In the genomic region with DNA sequence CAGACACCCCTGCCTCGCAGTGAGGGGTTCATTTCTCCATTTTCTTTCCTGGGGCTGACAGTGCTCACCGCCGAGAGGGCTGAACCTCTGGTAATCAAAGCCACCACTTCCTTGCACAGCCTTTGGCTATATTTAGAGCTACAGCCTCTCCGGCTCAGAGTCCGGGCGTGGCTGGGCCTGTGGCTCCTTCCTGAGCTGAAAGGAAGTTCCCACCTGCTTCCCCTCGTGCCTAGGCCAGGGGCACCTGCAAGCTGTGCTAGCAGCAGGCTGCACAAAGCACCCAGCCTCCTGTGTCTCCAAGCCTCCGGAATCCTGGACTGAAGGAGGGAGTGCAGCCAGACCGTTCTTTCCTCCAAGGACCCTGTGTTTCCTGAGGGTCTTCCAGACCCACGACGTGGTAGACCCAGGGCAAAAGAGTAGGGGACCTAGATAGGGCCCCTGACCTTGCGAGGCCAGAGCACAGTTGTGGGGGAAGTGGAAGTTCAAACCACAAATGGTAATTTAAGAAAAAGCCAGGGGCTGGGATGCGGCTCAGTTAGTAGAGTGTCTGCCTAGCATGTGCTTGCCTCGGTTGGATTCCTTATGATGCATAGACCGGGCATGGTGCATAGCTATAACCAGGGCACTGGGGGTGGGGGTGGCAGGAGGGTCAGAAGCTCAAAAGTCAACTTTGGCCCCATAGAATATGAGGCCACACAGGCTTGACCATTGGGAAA, we compare ENCODE assay signal across 8 mouse cellular contexts. TPM values are rescaled to one million over a fixed set of nuclear protein-coding genes. Genes with fewer than 3 reads are reported as not detected.
DNase-seq lines count a peak whose midpoint lies in the region; ATAC-seq and TF ChIP-seq lines count a peak whose summit lies in the region.

No protein-coding gene starts in this region.

- ATAC-seq in kidney, embryonic 16.5 days (ENCODE audit: low FRiP score, low TSS enrichment), result no peak
- no peak for ATAC-seq in lung, embryonic 14.5 days (ENCODE audit: insufficient read depth)

- no peak overlapping the region for H3K4me2 ChIP-seq in kidney, embryonic 16.5 days (replicated peaks; ENCODE audit: low read depth, low read length)
- no peak overlapping the region for H3K4me2 ChIP-seq in lung, embryonic 14.5 days

- no peak overlapping the region for H3K9ac ChIP-seq in kidney, embryonic 16.5 days (replicated peaks; ENCODE audit: low read length)
- H3K9ac ChIP-seq in lung, embryonic 14.5 days, result no peak overlapping the region

- H3K36me3 ChIP-seq in kidney, embryonic 16.5 days (ENCODE audit: insufficient read depth, low read length), result no peaks in the 10 kb centered on the region
- H3K36me3 ChIP-seq in heart, embryonic 10.5 days, result no peaks in the 10 kb centered on the region
- H3K36me3 ChIP-seq in lung, embryonic 14.5 days (ENCODE audit: insufficient read depth), result no peaks in the 10 kb centered on the region

- no peak for DNase-seq in kidney, adult 18-20 months
- no peak for DNase-seq in heart, embryonic 10.5 days (ENCODE audit: low spot score)
- DNase-seq in lung, embryonic 14.5 days, result no peak
- DNase-seq in thymus, postnatal 0 days (ENCODE audit: low spot score), result peak; percentile 91
- no peak for DNase-seq in left cerebral cortex, adult 2 months (ENCODE audit: extremely low spot score in 1 of 2, low spot score in 2 of 2)
- no peak for DNase-seq in MN1 (ENCODE audit: low spot score)
- DNase-seq in left cerebral cortex, postnatal 25 days (ENCODE audit: low spot score in 2 of 2), result no peak

- TF ChIP-seq CTCF in lung, embryonic 14.5 days (IDR thresholded peaks at IDR 0.05; ENCODE audit: low read depth), result no peak
- TF ChIP-seq CTCF in left cerebral cortex, adult 2 months (IDR thresholded peaks at IDR 0.05), result no peak

- intact Hi-C loops in left cerebral cortex, adult 2 months (cut with DNase I), result no loop called here
- intact Hi-C loops in left cerebral cortex, postnatal 25 days (cut with DNase I), result no loop called here

- H3K9me3 ChIP-seq in kidney, embryonic 16.5 days (ENCODE audit: low read length), result no peaks in the 10 kb centered on the region
- H3K9me3 ChIP-seq in heart, embryonic 10.5 days, result no peaks in the 10 kb centered on the region
- no peaks in the 10 kb centered on the region for H3K9me3 ChIP-seq in lung, embryonic 14.5 days (ENCODE audit: low read depth, low read length)

- H3K4me1 ChIP-seq in kidney, embryonic 16.5 days (ENCODE audit: insufficient read depth, low read length), result peaks cover 28% of the 10 kb centered on the region
- H3K4me1 ChIP-seq in heart, embryonic 10.5 days, result peaks cover 91% of the 10 kb centered on the region
- H3K4me1 ChIP-seq in lung, embryonic 14.5 days (ENCODE audit: insufficient read depth), result no peaks in the 10 kb centered on the region

- H3K27me3 ChIP-seq in kidney, embryonic 16.5 days (ENCODE audit: insufficient read depth, low read length), result no peaks in the 10 kb centered on the region
- H3K27me3 ChIP-seq in heart, embryonic 10.5 days (ENCODE audit: insufficient read depth, poor library complexity, severe bottlenecking), result no peaks in the 10 kb centered on the region
- H3K27me3 ChIP-seq in lung, embryonic 14.5 days (ENCODE audit: insufficient read depth, low read length), result no peaks in the 10 kb centered on the region

- WGBS in kidney, embryonic 16.5 days, result 62% methylated on average over 15 of the region's 15 CpGs
- WGBS in heart, embryonic 10.5 days, result 41% methylated on average over 15 of the region's 15 CpGs
- whole genome bisulfite sequencing in lung, embryonic 14.5 days, result 57% methylated on average over 15 of the region's 15 CpGs

- H3K4me3 ChIP-seq in kidney, embryonic 16.5 days (ENCODE audit: low read length), result no peak overlapping the region
- peak overlapping the region; percentile 22; the same call in 1 of the 2 replicates for H3K4me3 ChIP-seq in heart, embryonic 10.5 days
- H3K4me3 ChIP-seq in lung, embryonic 14.5 days (ENCODE audit: low read depth, low read length), result no peak overlapping the region
- H3K4me3 ChIP-seq in left cerebral cortex, adult 2 months, result no peak overlapping the region

- H3K27ac ChIP-seq in kidney, embryonic 16.5 days (ENCODE audit: low read length), result peak overlapping the region; percentile 25; the same call in 1 of the 2 replicates
- peak overlapping the region; percentile 89 for H3K27ac ChIP-seq in heart, embryonic 10.5 days
- peak overlapping the region; percentile 30; the same call in 1 of the 2 replicates for H3K27ac ChIP-seq in lung, embryonic 14.5 days (ENCODE audit: low read depth)
- no peak overlapping the region for H3K27ac ChIP-seq in left cerebral cortex, adult 2 months

RNA-seq across cellular contexts. Expression of a gene that starts 26.4 kb away (rescaled TPM):
- 35.4 and 37.0 TPM in 2 replicates for polyA plus RNA-seq in kidney, embryonic 16.5 days (2015; fragmentation: Nextera tagmentation; extraction: Ambion mirVana)
- polyA plus RNA-seq in heart, embryonic 10.5 days (2016; fragmentation: Nextera tagmentation; extraction: Ambion mirVana), result 156 and 188 TPM in 2 replicates
- polyA plus RNA-seq in lung, embryonic 14.5 days (2014; fragmentation: Nextera tagmentation; extraction: Ambion mirVana), result 45.6 and 45.8 TPM in 2 replicates
- 144 and 151 TPM in 2 replicates for polyA plus RNA-seq in thymus, postnatal 0 days (2015; fragmentation: Nextera tagmentation; extraction: Ambion mirVana)
- total RNA-seq in left cerebral cortex, adult 2 months (2021), result 1 to 10 TPM; 3.5 to 4.7 TPM
- total RNA-seq in left cerebral cortex, postnatal 25 days (2021), result 1 to 10 TPM; 2.2 to 3.4 TPM

RNA-seq across cellular contexts. Expression of a gene that starts 46.8 kb away (rescaled TPM):
- 143 and 146 TPM in 2 replicates for polyA plus RNA-seq in kidney, embryonic 16.5 days (2015; fragmentation: Nextera tagmentation; extraction: Ambion mirVana)
- 139 and 162 TPM in 2 replicates for polyA plus RNA-seq in heart, embryonic 10.5 days (2016; fragmentation: Nextera tagmentation; extraction: Ambion mirVana)
- polyA plus RNA-seq in lung, embryonic 14.5 days (2014; fragmentation: Nextera tagmentation; extraction: Ambion mirVana), result 137 and 142 TPM in 2 replicates
- polyA plus RNA-seq in thymus, postnatal 0 days (2015; fragmentation: Nextera tagmentation; extraction: Ambion mirVana), result 138 and 142 TPM in 2 replicates
- total RNA-seq in left cerebral cortex, adult 2 months (2021), result 10 to 100 TPM; 55.8 to 61.1 TPM
- total RNA-seq in left cerebral cortex, postnatal 25 days (2021), result 10 to 100 TPM; 54.5 to 54.8 TPM
